Mouse (Mus musculus): ENCODE measurements around the gene Appl1. TPM values are rescaled to one million over a fixed set of nuclear protein-coding genes. Genes with fewer than 3 reads are reported as not detected.
A peak's percentile ranks its signal among the peaks of the same experiment; 100 is the strongest.

Gene Appl1
- total RNA-seq (2017): 28.0 and 36.5 TPM in 2 replicates

DNA sequence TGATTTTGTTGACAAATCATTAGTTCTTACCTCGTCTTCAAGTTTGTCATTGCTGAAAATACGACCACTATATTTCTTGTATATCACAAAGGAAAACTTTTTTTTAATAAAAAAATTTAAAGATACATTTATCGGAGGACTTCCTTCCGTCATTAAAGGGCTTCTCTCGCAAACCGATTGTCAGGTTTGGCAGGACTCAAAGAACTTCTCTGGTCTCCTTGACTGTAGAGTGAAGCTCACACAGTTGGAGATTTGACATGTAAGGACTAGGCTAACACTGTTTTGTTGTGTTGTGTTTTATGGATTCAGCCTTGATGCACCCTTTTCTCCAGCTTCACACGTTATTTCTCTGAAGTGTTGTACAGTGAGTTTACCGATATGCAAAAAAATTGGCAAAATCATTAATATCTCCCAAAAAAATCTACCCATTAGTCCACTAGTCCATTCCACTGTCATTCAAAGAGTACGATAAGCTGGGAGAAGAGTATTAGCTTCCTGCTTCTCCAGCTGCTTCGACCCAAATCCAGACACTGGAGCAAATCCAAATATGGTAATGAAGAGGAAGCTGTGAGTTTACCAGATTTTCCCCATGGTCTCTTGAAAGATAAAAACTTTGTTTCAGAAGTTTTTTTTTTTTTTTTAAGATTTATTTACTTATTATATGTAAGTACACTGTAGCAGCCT is at the start of gene Appl1:
Gene Appl1 (minus strand): TSS at position 127 of the 684 bp plus-strand sequence.
- ATAC-seq (ENCODE audit: extremely low read depth, insufficient number of reproducible peaks, low FRiP score, poor library complexity, severe bottlenecking): no peak

DNA sequence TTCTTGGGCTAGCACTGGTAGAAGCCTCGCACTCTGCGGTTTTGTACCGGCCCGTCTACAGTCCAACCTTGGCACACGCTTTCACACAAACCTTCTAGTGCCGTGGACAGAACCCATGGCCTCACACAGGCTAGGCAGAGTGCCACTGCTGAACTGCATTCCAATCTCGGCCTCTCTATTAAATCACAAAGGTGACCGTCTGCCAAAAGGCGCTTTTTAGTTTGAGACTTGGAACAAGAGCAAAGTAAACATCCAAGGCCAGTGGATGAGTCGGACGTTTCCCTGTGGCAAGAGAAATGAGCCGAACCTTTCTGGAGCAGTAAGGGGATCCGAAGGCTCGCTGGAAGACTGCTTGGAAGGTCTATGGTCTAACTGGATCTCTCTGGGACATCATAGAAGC is 48.8 kb upstream of the Appl1 start:
- ATAC-seq (ENCODE audit: extremely low read depth, insufficient number of reproducible peaks, low FRiP score, poor library complexity, severe bottlenecking): no peak

DNA sequence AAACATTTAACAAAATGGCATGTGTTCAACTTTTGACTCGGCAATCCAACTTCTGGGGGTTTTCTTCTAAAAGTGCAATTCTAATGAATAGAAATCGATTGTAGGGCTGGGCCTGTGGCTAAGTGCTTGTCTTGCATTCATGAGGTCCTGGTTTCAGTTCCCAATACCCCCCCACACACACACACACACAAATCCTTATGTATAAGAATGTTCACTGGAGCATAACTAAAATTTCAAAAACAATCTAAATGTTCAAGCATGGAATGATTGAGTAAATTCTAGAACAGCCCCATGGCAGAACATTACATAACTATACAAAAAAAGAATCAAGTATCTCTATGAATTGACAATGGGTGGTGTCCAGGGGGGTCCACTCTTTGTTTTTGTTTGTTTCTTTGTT is 46.9 kb upstream of the Appl1 start:
- ATAC-seq (ENCODE audit: extremely low read depth, insufficient number of reproducible peaks, low FRiP score, poor library complexity, severe bottlenecking): no peak

DNA sequence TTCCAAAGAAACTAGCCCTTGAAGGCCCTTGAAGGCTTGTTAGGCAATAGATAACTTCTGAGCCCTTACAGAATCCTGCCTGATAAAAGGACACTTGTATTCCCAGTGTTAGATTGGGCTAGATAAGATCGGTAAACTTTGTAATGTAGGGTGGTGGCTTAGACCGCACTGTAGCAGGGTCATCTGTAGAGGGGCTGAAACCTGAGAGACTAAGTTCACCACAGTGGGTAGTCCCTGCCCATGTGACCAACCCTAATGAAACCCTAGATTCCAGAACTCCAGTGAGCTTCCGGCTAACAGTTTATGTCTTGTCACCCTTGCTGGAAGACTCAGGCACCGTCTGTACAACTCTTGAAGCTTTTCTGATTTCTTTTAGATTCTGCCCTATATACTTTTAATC is 42.6 kb upstream of the Appl1 start:
- no peak for ATAC-seq (ENCODE audit: extremely low read depth, insufficient number of reproducible peaks, low FRiP score, poor library complexity, severe bottlenecking)

DNA sequence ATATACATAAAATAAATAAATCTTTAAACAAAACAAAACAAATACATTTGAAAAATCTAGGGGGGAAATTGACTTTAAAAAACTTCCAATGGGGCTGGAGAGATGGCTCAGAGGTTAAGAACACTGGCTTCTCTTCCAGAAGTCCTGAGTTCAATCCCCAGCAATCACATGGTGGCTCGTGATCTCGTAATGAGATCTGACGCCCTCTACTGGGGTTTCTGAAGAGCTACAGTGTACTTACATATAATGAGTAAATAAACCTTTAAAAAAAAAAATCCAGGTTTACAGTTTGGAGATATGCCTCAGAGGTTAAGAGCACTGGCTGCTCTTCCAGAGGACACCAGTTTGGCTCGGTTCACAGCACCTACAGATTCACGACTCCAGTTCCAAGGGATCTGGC is 40.5 kb upstream of the Appl1 start:
- no peak for ATAC-seq (ENCODE audit: extremely low read depth, insufficient number of reproducible peaks, low FRiP score, poor library complexity, severe bottlenecking)

DNA sequence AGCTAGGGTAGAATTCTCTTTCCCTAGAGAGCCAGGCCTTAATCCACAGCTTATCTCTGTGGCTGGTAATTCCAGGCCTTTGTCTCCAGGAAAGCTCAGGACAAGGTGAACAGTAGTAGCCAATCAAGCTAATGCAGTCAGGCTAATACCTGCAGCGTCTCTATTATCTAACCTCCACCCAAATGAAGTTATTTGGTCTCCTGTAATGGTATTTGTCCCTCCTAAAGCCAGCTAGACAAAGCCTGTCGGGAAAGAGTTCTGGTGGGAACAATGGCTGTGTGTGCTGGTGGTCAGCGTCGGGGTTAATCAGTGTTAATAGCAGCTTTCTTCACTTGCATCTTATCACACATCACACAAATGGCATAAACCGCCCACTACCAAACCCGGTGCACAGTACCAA is 34.9 kb upstream of the Appl1 start:
- ATAC-seq (ENCODE audit: extremely low read depth, insufficient number of reproducible peaks, low FRiP score, poor library complexity, severe bottlenecking): no peak

DNA sequence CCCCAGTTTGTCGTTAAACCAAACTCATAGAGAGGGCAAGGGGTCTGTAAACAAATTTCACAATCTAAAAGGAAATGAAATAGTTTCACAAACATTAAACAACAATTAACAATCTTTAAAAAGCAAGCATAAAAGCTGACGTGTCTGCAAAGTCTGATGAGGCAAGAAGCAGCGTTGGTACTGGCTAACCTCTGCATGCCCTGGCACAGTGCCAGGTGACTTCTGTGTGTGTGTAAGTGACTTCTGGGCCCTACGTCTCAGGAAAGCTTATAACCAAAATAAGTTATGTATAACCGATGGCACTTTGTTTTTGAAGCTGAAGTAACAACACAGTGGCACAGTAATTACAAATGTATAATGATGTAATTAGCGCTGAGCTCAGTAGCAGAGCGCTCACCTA is 33.9 kb upstream of the Appl1 start:
- ATAC-seq (ENCODE audit: extremely low read depth, insufficient number of reproducible peaks, low FRiP score, poor library complexity, severe bottlenecking): no peak

DNA sequence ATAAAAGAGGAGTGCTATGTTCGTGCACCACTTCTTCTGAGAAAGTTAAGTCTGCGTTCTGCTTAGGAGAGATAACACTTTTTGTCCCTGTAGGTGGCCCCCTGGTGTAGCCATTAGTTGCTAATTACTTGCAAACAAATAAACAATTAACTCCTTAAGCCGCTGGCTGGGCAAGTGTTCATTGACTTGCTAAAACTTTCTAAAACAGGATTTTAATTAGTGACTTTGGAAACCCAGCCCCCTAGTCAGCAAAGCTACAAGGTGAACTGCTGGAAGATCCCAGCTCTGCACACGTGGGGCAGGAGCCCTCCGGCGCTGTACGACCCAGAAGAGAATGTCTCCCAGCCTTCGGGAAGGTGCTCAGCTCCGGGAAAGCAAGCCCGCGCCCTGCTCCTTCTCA is 29.4 kb upstream of the Appl1 start:
- ATAC-seq (ENCODE audit: extremely low read depth, insufficient number of reproducible peaks, low FRiP score, poor library complexity, severe bottlenecking): no peak

DNA sequence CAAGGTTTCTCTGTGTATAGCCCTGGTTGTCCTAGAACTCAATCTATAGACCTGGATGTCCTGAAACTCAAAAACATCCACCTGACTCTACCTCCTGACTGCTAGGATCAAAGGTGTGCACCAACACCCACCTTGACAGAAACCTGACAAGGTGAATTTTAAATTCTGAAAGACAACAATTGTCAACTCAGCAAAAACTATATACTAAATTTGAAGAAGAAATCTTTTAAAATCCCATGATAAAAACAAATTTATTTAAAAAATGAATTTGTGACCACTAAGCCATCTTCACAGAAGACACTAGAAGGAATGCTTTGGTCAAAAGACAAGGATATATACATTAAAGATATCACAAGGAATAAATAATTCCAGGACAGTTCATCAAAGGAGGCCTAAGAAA is 25.2 kb upstream of the Appl1 start:
- no peak for ATAC-seq (ENCODE audit: extremely low read depth, insufficient number of reproducible peaks, low FRiP score, poor library complexity, severe bottlenecking)

DNA sequence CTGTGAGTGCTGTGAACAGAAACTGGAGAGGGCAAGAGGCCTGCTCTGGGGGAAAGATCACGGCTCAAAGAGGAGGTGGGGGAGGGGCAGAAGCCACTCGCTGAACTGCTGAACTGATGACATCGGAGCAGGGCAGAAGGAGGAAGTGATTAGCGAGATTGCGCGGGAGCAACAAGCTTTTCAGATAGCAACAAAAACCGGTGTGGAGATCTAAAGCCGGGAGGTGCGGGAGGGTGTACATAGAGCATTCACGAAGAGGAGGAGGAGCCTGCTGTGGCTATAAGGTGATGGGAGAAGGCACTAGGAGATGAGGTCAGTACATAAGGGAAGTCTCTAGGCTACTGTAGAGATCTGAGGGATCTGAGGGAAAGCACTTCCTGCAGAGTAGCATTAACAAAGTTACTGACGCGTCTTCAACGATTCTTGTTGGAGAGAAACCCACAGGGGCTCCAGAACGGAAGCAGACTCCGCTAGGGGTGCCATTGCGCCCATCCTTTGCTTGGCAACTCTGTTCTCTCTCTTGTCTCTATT is 23.2 kb upstream of the Appl1 start, which contains the start of gene Hesx1:
Gene Hesx1 (plus strand): TSS at position 206 of the 531 bp plus-strand sequence.
- peak; percentile 63 for ATAC-seq (ENCODE audit: extremely low read depth, insufficient number of reproducible peaks, low FRiP score, poor library complexity, severe bottlenecking)

DNA sequence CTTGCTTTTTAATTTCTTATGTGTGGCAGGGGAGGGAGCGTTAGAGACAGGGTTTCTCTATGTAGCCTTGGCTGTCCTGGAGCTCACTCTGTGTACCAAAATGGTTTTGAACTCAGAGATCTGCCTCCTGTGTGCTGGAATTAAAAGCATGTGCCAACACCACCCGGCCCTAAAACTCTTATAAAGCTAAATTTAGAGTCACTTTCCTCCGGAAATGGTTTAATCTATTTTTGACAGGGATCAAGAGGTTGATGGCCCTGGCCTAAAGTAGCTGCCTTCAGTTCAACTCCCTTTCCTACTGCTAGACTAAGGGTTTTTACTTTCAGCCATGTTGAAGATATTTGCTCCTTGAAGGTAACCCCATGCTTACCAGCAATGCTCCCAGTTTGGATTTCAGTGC is 22.4 kb upstream of the Appl1 start:
- ATAC-seq (ENCODE audit: extremely low read depth, insufficient number of reproducible peaks, low FRiP score, poor library complexity, severe bottlenecking): no peak

DNA sequence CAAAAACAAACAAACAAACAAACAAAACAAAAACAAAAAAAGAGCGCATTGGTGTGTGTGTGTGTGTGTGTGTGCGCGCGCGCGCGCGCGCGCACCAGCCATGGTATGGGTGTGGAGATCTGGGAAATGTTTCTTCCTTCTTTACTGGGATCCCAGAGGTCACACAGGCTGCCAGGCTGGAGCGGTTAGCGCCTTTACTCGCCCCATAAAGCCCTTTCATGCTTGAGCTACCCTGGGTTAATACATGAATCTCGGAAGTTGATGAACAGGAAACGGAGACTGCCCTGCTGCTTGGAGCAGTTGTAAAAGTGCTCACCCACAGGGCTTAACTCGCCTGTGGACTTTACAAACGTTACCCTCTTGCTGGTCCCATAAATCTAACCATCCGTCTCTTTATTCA is 20.6 kb upstream of the Appl1 start:
- ATAC-seq (ENCODE audit: extremely low read depth, insufficient number of reproducible peaks, low FRiP score, poor library complexity, severe bottlenecking): no peak

DNA sequence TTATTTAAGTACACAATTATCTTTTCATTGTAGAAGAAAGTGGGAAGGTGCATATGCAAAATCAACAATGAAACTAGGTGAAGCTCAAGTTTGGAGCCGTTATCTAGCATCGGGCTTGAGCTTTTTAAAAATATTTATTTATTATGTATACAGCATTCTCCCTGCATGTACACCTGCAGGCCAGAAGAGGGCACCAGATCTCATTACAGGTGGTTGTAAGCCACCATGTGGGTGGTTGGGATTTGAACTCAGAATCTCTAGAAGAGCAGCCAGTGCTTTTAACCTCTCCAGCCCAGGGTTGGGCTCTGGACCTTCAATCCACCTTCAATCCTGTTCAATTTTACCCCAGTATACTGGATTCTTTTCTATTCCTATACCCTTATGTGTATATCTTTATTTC is 17.7 kb upstream of the Appl1 start:
- no peak for ATAC-seq (ENCODE audit: extremely low read depth, insufficient number of reproducible peaks, low FRiP score, poor library complexity, severe bottlenecking)

DNA sequence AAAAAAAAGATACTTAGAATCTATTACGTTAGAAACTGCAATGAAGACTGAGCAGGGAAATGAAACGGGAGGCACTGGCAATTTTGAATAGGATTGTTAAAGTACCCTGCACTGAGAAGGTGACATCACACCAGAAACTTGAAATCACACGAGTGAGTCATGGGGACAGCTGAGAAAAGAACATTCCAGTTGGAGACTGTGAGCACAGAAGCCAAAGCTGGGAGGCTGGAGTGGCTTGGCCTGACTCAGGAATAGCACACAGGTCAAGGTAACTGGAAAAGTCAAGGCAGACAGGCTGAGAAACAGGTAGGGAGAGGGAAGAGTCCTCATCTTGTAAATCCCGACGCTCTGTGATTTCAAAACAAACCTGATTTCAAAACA is 11.1 kb upstream of the Appl1 start:
- no peak for ATAC-seq (ENCODE audit: extremely low read depth, insufficient number of reproducible peaks, low FRiP score, poor library complexity, severe bottlenecking)

DNA sequence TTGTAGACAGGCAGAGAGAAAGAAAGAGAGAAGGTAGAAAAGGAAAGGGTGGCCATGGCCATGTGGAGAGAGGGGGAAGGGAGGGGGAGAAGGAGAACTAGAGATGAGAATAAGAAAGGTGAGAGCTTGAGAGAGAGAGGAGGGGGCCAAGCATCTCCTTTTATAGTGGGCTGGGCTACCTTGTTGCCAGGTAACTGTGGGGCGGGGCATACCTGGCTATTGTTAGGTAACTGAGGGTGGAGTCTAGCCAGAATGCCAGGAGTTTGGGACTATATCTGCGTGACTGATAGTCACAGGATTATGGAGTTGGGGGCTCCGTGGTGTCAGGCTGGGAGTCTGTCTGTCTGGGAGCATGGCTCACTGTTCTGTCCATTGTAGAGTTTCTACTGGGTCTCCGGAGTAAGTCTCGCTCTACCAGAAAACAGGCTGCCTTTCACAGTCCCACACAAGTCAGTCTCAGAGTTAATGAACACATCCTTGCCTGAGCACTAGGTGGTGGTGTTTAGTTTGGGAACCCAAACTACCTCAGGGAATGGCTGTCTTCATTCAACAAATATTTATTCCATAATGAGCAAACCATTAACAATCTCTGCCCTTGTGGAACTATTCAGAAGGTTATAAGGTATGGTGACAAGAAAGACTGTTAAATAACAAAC is 10.6 kb upstream of the Appl1 start:
- ATAC-seq (ENCODE audit: extremely low read depth, insufficient number of reproducible peaks, low FRiP score, poor library complexity, severe bottlenecking): no peak

DNA sequence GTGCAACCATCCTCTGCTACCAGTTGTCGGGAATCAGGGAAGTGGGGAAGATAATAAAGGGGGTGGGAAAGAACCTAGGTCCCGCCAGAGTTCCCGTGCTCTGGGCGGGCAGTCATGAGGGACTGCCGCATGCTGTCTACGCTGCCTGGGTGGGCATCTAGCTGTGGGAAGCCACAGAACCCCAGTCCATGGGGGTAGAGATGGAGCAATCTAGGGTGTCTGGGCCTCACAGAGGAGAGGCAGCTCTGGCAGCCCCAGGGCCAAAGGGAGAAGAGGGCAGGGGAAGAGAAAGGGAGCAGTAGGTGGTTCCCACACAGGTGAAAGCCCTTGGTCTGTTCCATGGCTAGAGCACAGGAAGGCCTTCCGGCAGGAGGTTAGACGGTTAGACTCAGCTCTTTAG is 10.0 kb upstream of the Appl1 start:
- no peak for ATAC-seq (ENCODE audit: extremely low read depth, insufficient number of reproducible peaks, low FRiP score, poor library complexity, severe bottlenecking)

DNA sequence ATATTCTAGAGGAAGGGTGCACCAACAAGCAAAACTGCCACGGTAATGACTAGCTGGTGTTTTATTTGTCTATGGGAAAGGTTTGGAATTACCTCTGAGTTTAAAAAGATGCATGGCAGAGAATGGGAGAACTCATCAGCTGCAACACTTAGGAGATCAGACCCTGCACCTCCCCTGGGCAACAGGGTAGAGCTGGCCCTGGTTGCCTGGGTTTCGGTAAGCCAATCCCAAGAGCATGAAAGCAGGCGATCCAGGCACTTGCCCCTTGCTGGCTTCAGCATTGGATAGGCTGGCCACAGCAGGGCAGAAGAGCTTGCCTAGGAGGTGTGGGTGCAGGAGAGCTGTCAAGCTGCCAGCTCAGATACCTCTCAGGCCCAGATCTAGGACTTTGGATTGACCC is 8.8 kb upstream of the Appl1 start:
- no peak for ATAC-seq (ENCODE audit: extremely low read depth, insufficient number of reproducible peaks, low FRiP score, poor library complexity, severe bottlenecking)

DNA sequence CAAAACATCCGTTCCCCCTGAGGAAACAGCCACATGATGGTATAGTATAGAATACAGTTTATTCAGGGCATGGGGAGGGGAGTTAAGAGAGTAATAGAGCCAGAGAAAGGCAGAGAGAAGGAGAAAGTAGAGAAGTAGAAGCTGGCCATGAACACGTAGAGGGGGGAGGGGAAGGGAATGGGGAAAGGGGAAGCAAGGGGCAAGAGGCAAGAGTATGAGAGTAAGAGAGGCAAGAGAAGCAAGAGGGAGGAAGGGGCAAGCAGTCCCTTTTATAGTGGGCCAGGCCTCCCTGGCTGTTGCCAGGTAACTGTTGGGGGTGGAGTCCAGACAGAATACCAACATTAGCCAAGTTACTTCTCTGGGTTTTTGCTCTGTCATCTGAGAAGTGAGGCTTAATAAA is 6.5 kb upstream of the Appl1 start:
- ATAC-seq (ENCODE audit: extremely low read depth, insufficient number of reproducible peaks, low FRiP score, poor library complexity, severe bottlenecking): no peak

DNA sequence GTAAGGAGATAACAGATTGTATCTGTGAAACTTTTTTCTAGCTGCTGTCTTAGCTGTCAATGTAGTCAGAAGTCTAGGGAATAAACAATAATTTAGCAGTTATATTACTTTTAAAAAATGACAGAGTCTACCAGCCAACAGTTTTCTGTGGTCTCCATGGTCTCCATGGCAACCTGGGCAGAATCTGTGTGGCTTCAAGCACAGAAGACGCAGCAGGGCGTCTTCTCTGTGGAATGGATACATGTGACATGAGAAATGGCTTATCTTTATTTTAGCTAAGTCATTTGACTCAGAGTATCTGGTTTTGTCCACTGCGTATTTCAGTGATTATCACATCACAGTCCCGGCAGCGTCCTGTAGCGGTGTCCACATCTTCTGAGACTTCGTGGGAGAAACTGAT is 5.2 kb upstream of the Appl1 start:
- no peak for ATAC-seq (ENCODE audit: extremely low read depth, insufficient number of reproducible peaks, low FRiP score, poor library complexity, severe bottlenecking)

DNA sequence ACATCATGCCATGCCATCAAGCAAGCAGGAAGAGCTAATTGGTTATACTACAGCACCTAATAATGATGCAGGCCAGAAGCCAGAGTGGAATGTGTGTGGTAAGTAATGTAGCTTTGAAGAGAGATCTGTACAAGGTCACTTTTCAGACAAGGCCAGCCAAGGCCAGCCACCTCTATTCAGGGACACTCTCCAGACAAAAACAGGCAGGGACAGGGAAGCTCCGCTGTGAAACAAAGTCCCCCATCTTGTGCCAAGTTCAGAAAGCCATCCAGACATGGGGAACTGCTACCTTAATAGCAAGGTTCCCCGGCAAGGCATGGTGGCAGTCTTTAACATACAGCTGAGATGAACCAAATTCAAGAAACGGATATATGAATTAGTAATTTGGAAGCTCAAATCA is 4.5 kb upstream of the Appl1 start:
- no peak for ATAC-seq (ENCODE audit: extremely low read depth, insufficient number of reproducible peaks, low FRiP score, poor library complexity, severe bottlenecking)

DNA sequence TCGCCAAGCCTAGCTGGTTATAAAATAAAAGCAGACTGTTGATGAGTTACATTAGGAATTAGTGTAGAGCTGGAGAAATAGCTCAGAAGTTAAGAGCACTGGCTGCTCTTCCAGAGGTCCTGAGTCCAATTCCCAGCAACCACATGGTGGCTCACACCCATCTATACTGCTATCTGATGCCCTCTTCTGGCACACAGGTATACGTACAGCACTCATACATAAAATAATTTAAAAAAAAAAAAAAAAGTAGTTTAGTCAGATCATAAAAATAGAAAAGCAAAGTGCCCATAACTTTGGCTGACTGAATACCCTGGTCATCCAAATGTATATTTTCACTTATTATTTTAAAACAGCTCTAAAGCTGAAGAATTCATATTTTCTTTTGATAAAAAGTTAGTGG is 2.1 kb upstream of the Appl1 start:
- ATAC-seq (ENCODE audit: extremely low read depth, insufficient number of reproducible peaks, low FRiP score, poor library complexity, severe bottlenecking): no peak

All from neutrophil, adult 5-6 weeks (primary cell).